Mouse (Mus musculus) midbrain, embryonic 11.5 days (tissue): Measurements from ENCODE around the gene Hdlbp. TPM values are rescaled to one million over a fixed set of nuclear protein-coding genes. Genes with fewer than 3 reads are reported as not detected.

Experiments used
- ATAC-seq: fragments of 200-750 bp; cut with Nextera tagmentation; 2 replicates; pipeline ENCODE4 v1.8.0; 2017; ENCODE audit warnings: moderate TSS enrichment, moderate library complexity; ENCODE audit not compliant: low FRiP score
- DNase-seq: peaks from one replicate; pipeline ENCODE4 v3.0.0; 2015; ENCODE audit warnings: low spot score; ENCODE audit errors: missing footprints
- H3K27ac ChIP-seq: fragments of 300-500 bp; sonication (generic); 2 replicates; pipeline ENCODE4 v1.5.1; 2014; ENCODE audit warnings: low read depth, low read length
- H3K27me3 ChIP-seq: fragments of 300-500 bp; sonication (generic); 2 replicates; pipeline ENCODE4 v1.6.1; 2014; ENCODE audit warnings: mild to moderate bottlenecking, low read length, moderate library complexity, mixed read lengths; ENCODE audit not compliant: control insufficient read depth, insufficient read depth
- H3K36me3 ChIP-seq: fragments of 300-500 bp; sonication (generic); 2 replicates; pipeline ENCODE4 v1.6.1; 2014; ENCODE audit warnings: mild to moderate bottlenecking, low read length, moderate library complexity, mixed read lengths; ENCODE audit not compliant: control insufficient read depth, insufficient read depth
- H3K4me1 ChIP-seq: fragments of 300-500 bp; sonication (generic); 2 replicates; pipeline ENCODE4 v1.6.1; 2014; ENCODE audit warnings: low read length; ENCODE audit not compliant: control insufficient read depth, insufficient read depth
- H3K4me2 ChIP-seq: fragments of 300-500 bp; sonication (generic); 2 replicates; pipeline ENCODE4 v1.6.1; 2014; ENCODE audit warnings: mild to moderate bottlenecking, moderate library complexity
- H3K4me3 ChIP-seq: fragments of 300-500 bp; sonication (generic); 2 replicates; pipeline ENCODE4 v1.5.1; 2014; ENCODE audit warnings: low read depth, low read length
- H3K9ac ChIP-seq: fragments of 300-500 bp; sonication (generic); 2 replicates; pipeline ENCODE4 v1.6.1; 2014; ENCODE audit warnings: low read length
- H3K9me3 ChIP-seq: fragments of 300-500 bp; sonication (generic); 2 replicates; pipeline ENCODE4 v1.6.1; 2016; ENCODE audit warnings: low read length; ENCODE audit not compliant: control insufficient read depth
- WGBS: fragments of 180-500 bp; shearing (Covaris S2); extraction: QIAGEN DNeasy Blood & Tissue Kit; methylation state at CpG from one replicate; pipeline ENCODE4 v1.1.7; 2014; 5-methylcytosine and 5-hydroxymethylcytosine counted together
- polyA plus RNA-seq: library from polyadenylated mRNA; unstranded; fragments of >200 nt; fragmentation: Nextera tagmentation; extraction: Ambion mirVana; gene quantifications from 2 replicates; pipeline ENCODE4 v1.2.1, GENCODE M21; 2014

The Hdlbp gene
- polyA plus RNA-seq, 1 experiment from 2014 or later = 88.2 TPM

GRCm38 (mm10) chr1:93401191-93402052 lies 77.2 kb downstream of the Hdlbp start:
- H3K27ac ChIP-seq = no peak overlapping the region
- H3K9me3 ChIP-seq = no peaks in the 10 kb centered on the region
- no peaks in the 10 kb centered on the region for H3K36me3 ChIP-seq
- H3K4me2 ChIP-seq = peak overlapping the region; percentile 27
- DNase-seq = peak; percentile 79
- 21% methylated on average over 38 of the region's 38 CpGs for WGBS
- H3K9ac ChIP-seq = no peak overlapping the region
- no peaks in the 10 kb centered on the region for H3K4me1 ChIP-seq
- H3K27me3 ChIP-seq = no peaks in the 10 kb centered on the region
- H3K4me3 ChIP-seq = no peak overlapping the region
- ATAC-seq = peak; percentile 24; the same call in 1 of the 2 replicates

GRCm38 (mm10) chr1:93388906-93389305 lies 89.7 kb downstream of the Hdlbp start:
- Histone ChIP-seq H3K4me1 (no peaks in the 10 kb centered on the region), H3K9ac (no peak overlapping the region), H3K4me3 (no peak overlapping the region), H3K9me3 (no peaks in the 10 kb centered on the region), H3K36me3 (no peaks in the 10 kb centered on the region), H3K27me3 (no peaks in the 10 kb centered on the region), H3K4me2 (no peak overlapping the region), H3K27ac (no peak overlapping the region)
- DNase-seq = peak; percentile 73
- no peak for ATAC-seq
- WGBS = 69% methylated on average over 2 of the region's 2 CpGs

GRCm38 (mm10) chr1:93387198-93387597 lies 91.4 kb downstream of the Hdlbp start:
- ATAC-seq = no peak

DNA sequence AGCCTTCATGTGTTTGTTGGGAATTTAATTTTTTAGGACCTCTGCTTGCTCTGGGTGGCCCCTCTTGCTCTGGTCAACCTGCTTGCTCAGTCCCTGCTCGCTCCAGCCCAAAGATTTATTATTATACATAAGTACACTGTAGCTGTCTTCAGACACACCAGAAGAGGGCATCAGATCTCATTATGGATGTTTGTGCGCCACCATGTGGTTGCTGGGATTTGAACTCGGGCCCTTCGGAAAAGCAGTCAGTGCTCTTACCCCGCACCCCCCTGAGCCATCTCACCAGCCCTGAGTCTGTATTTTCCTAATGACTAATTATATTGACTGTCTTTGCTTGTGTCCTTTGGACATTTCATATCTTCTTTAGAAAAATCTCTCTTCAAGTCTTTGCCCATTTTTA lies 99.5 kb downstream of the Hdlbp start:
- H3K9me3 ChIP-seq = no peaks in the 10 kb centered on the region
- ATAC-seq (no peak), DNase-seq (no peak)
- H3K27me3 ChIP-seq = no peaks in the 10 kb centered on the region
- H3K4me2 ChIP-seq = no peak overlapping the region
- H3K27ac ChIP-seq = no peak overlapping the region
- no peaks in the 10 kb centered on the region for H3K36me3 ChIP-seq
- no peak overlapping the region for H3K4me3 ChIP-seq
- no peaks in the 10 kb centered on the region for H3K4me1 ChIP-seq
- no peak overlapping the region for H3K9ac ChIP-seq
- 83% methylated on average over 5 of the region's 5 CpGs for WGBS

More at GRCm38 (mm10) chr1:93387198-93387597, 91.4 kb downstream of the Hdlbp start:
- no peaks in the 10 kb centered on the region for H3K9me3 ChIP-seq
- DNase-seq = peak; percentile 53
- H3K4me1 ChIP-seq = no peaks in the 10 kb centered on the region
- H3K4me2 ChIP-seq = no peak overlapping the region
- H3K27me3 ChIP-seq = no peaks in the 10 kb centered on the region
- H3K36me3 ChIP-seq = no peaks in the 10 kb centered on the region
- no peak overlapping the region for H3K9ac ChIP-seq
- no peak overlapping the region for H3K27ac ChIP-seq
- H3K4me3 ChIP-seq = no peak overlapping the region
- 85% methylated on average over 2 of the region's 2 CpGs for WGBS

- Histone ChIP-seq H3K4me3 (no peak overlapping the region), H3K36me3 (no peaks in the 10 kb centered on the region), H3K9ac (no peak overlapping the region), H3K27ac (no peak overlapping the region), H3K4me2 (no peak overlapping the region), H3K27me3 (no peaks in the 10 kb centered on the region), H3K4me1 (no peaks in the 10 kb centered on the region), H3K9me3 (no peaks in the 10 kb centered on the region)
- DNase-seq = no peak
- no peak for ATAC-seq
- WGBS = 73% methylated on average over 5 of the region's 5 CpGs
Measured at GRCm38 (mm10) chr1:93377307-93377706, 101.3 kb downstream of the Hdlbp start.

GRCm38 (mm10) chr1:93373665-93374064 lies 105.0 kb downstream of the Hdlbp start, which contains the start of gene Ano7:
Gene Ano7, plus strand, starts transcription at chr1:93373930.
- Histone ChIP-seq H3K4me1 (no peaks in the 10 kb centered on the region), H3K36me3 (0 out of 2 replicates have a peak, but pooled peaks cover 2% of the 10 kb centered on the region), H3K9me3 (no peaks in the 10 kb centered on the region), H3K9ac (no peak within 1 kb of the TSS; the same call in 1 of the 2 replicates), H3K27ac (no peak within 1 kb of the TSS), H3K27me3 (no peaks in the 10 kb centered on the region), H3K4me3 (no peak within 1 kb of the TSS), H3K4me2 (no peak within 1 kb of the TSS)
- DNase-seq = no peak
- 78% methylated on average over 4 of the region's 4 CpGs for WGBS
- no peak for ATAC-seq

DNA sequence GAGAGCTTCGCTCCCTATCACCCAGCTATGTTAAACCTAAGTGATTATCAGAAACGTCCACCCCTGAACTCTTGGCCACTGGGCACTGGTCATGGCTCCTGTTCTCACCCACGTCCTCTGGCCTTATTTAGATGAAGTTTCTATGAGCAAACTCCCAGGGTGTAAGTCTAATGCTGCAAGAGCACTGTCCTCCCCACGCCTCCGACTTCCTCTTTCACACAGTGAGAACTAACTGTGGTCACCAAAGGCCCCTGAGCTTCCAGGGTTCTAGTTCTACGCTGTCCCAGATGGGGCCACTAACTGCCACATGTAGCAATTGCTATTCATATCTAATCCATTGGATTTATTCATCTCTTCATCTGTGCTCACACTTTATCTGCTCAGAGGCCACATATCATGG lies 113.0 kb downstream of the Hdlbp start:
- H3K9me3 ChIP-seq = no peaks in the 10 kb centered on the region
- no peak for DNase-seq
- ATAC-seq = no peak
- H3K27ac ChIP-seq = no peak overlapping the region
- no peaks in the 10 kb centered on the region for H3K27me3 ChIP-seq
- no peaks in the 10 kb centered on the region for H3K4me1 ChIP-seq
- no peak overlapping the region for H3K4me2 ChIP-seq
- no peak overlapping the region for H3K4me3 ChIP-seq
- WGBS = 93% methylated on average over 6 of the region's 6 CpGs
- no peak overlapping the region for H3K9ac ChIP-seq
- H3K36me3 ChIP-seq = peaks cover 24% of the 10 kb centered on the region

DNA sequence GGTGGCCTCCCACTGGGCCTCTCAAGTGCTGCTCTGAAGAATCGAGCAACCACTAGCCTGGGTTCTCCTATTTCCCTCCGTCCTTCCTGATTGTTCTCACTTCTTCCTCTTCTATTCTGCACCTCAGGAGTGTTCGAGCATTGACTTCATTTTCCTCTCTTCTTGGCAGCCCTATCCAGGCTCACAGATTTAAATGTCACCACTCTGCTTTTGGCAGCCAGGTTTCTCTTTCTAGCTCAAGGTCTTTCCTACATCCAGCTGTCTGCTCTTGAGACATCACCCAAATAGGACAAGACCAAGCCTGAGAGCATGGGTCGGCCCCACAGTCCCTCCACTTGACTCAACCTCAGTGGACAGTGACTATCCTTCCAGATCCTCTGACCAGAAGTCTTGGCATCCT lies 116.0 kb downstream of the Hdlbp start:
- Histone ChIP-seq H3K27ac (no peak overlapping the region), H3K27me3 (no peaks in the 10 kb centered on the region), H3K9me3 (no peaks in the 10 kb centered on the region), H3K4me3 (no peak overlapping the region), H3K9ac (no peak overlapping the region), H3K4me1 (no peaks in the 10 kb centered on the region), H3K4me2 (no peak overlapping the region), H3K36me3 (peaks cover 28% of the 10 kb centered on the region)
- ATAC-seq = no peak
- 86% methylated on average over 4 of the region's 4 CpGs for WGBS
- DNase-seq = no peak
